ENCODE assay signal across 9 mouse cellular contexts in genomic region chr5:136281351-136281750, GRCm38 (mm10). TPM values are rescaled to one million over a fixed set of nuclear protein-coding genes. Genes with fewer than 3 reads are reported as not detected.
A peak's percentile ranks its signal among the peaks of the same experiment; 100 is the strongest.
DNase-seq lines count a peak whose midpoint lies in the region; ATAC-seq and TF ChIP-seq lines count a peak whose summit lies in the region.
"Had no signal": no experiment of that assay in that cellular context is flagged by ENCODE, and none has a peak within 500 bp of the region (broad histone marks: within the 10 kb centered on the region; RNA-seq: fewer than 3 reads in every experiment).

No protein-coding gene starts in this region.

- no peaks in the 10 kb centered on the region for H3K9me3 ChIP-seq in CH12.LX (replicated peaks; ENCODE audit: low read length)
- H3K9me3 ChIP-seq: embryonic facial prominence, embryonic 13.5 days had no signal

- H3K36me3 ChIP-seq in kidney, adult 2 months (ENCODE audit: control insufficient read depth, insufficient read depth, low read length), result peaks cover 4% of the 10 kb centered on the region; the same call in 1 of the 2 replicates
- H3K36me3 ChIP-seq in CH12.LX (replicated peaks in 1 of 2; ENCODE audit: control insufficient read depth in 1 of 2, insufficient read depth in 1 of 2, low read length in 1 of 2), result peaks cover 46 to 98% of the 10 kb centered on the region in 2 experiments

- TF ChIP-seq EP300 in CH12.LX (IDR thresholded peaks at IDR 0.05; ENCODE audit: low read length), result no peak

- dilution Hi-C loops in CH12.LX (cut with MboI; ENCODE audit: extremely low pct_ligation_motif_present, extremely low pct_unique_long_range_greater_than_20kb, low sequenced_read_pairs), result no loop called here

- WGBS in kidney, adult 2 months, result 65% methylated on average over 6 of the region's 6 CpGs

- H3K79me2 ChIP-seq in CH12.LX (replicated peaks; ENCODE audit: control insufficient read depth, extremely low read depth, insufficient read depth, poor library complexity, severe bottlenecking), result no peaks in the 10 kb centered on the region

- DNase-seq in kidney, adult 2 months, result peak; percentile 17
- DNase-seq in kidney, adult 11 months, result no peak
- peak; percentile 51 for DNase-seq in 3T3-L1 (ENCODE audit: low read depth, low spot score)
- DNase-seq in CH12.LX (ENCODE audit: extremely low read depth), result peak; percentile 16
- DNase-seq in embryo, embryonic 11 days, result peak; percentile 50

- no peak overlapping the region for H3K4me3 ChIP-seq in kidney, adult 2 months (ENCODE audit: insufficient read depth, low read depth, low read length)
- H3K4me3 ChIP-seq in CH12.LX (replicated peaks in 1 of 3; ENCODE audit: low read depth in 2 of 3, low read length in 2 of 3, poor library complexity in 1 of 3), result no peak overlapping the region
- H3K4me3 ChIP-seq: embryonic facial prominence, embryonic 13.5 days; myocyte had no signal

- no peak overlapping the region for H3K27ac ChIP-seq in kidney, adult 2 months (ENCODE audit: insufficient read depth, low read depth, low read length)
- no peak overlapping the region for H3K27ac ChIP-seq in CH12.LX (ENCODE audit: insufficient read depth, low read depth)
- H3K27ac ChIP-seq: embryonic facial prominence, embryonic 13.5 days had no signal

- no peak for ATAC-seq in monocyte, adult 5-6 weeks (replicated peaks; ENCODE audit: insufficient number of reproducible peaks, low FRiP score, low TSS enrichment, poor library complexity, severe bottlenecking)
- no peak for ATAC-seq in megakaryocyte, adult 5-6 weeks (ENCODE audit: poor library complexity, severe bottlenecking)

- H3K4me2 ChIP-seq in CH12.LX (ENCODE audit: insufficient read depth, low read depth, poor library complexity, severe bottlenecking), result no peak overlapping the region
- H3K4me2 ChIP-seq: embryonic facial prominence, embryonic 13.5 days had no signal

- peak; percentile 73 for TF ChIP-seq RAD21 in CH12.LX (IDR thresholded peaks at IDR 0.05; ENCODE audit: low read depth, low read length)

- in situ Hi-C loops in CH12.LX (cut with MboI; ENCODE audit: low pct_ligation_motif_present, low pct_unique_long_range_greater_than_20kb, low sequenced_read_pairs), result no loop called here

- TF ChIP-seq CTCF in kidney, adult 2 months (conservative IDR thresholded peaks at IDR 0.05; ENCODE audit: insufficient read depth, insufficient read length, low read depth, low read length), result peak; percentile 45
- peak; percentile 33 to 68 for TF ChIP-seq CTCF in CH12.LX (conservative IDR thresholded peaks at IDR 0.05 in 1 of 2, IDR thresholded peaks at IDR 0.05 in 1 of 2; ENCODE audit: low read depth in 2 of 2, low read length in 2 of 2)

- no peaks in the 10 kb centered on the region for H3K4me1 ChIP-seq in kidney, adult 2 months (ENCODE audit: control insufficient read depth, insufficient read depth, low read length)
- H3K4me1 ChIP-seq in CH12.LX (ENCODE audit: control insufficient read depth in 1 of 2, insufficient read depth in 2 of 2), result no peaks in the 10 kb centered on the region
- H3K4me1 ChIP-seq: embryonic facial prominence, embryonic 13.5 days had no signal

- no peak overlapping the region for H3K9ac ChIP-seq in CH12.LX (ENCODE audit: insufficient read depth, low read depth)
- H3K9ac ChIP-seq: embryonic facial prominence, embryonic 13.5 days had no signal

- TF ChIP-seq POLR2A in kidney, adult 2 months (IDR thresholded peaks at IDR 0.05; ENCODE audit: low read depth, low read length), result no peak
- TF ChIP-seq POLR2A in CH12.LX (IDR thresholded peaks at IDR 0.05; ENCODE audit: low read depth, low read length), result no peak

- H3K27me3 ChIP-seq in kidney, adult 2 months (replicated peaks; ENCODE audit: control insufficient read depth, insufficient read depth, low read length), result no peaks in the 10 kb centered on the region
- no peaks in the 10 kb centered on the region for H3K27me3 ChIP-seq in CH12.LX (replicated peaks)
- H3K27me3 ChIP-seq: embryonic facial prominence, embryonic 13.5 days had no signal

TF ChIP-seq in CH12.LX, 34 proteins besides CTCF, POLR2A, EP300 and RAD21:
- TF ChIP-seq ZC3H11A (IDR thresholded peaks at IDR 0.05; ENCODE audit: low read depth, low read length) (peak; percentile 11; the same call in 1 of the 2 replicates), USF2 (conservative IDR thresholded peaks at IDR 0.05; ENCODE audit: low read depth, low read length) (no peak), MAFK (IDR thresholded peaks at IDR 0.05; ENCODE audit: insufficient replicate concordance, low read length) (no peak), MAX (IDR thresholded peaks at IDR 0.05; ENCODE audit: low read length) (no peak), POLR2AphosphoS2 (IDR thresholded peaks at IDR 0.05; ENCODE audit: low read depth, low read length) (no peak), SMC3 (IDR thresholded peaks at IDR 0.05; ENCODE audit: low read depth, low read length) (peak; percentile 69), MEF2A (IDR thresholded peaks at IDR 0.05; ENCODE audit: borderline replicate concordance, low read depth, low read length) (no peak), BHLHE40 (IDR thresholded peaks at IDR 0.05; ENCODE audit: low read depth, low read length) (no peak)

RNA-seq across cellular contexts. Expression of gene Sh2b2, which starts 35.0 kb away (rescaled TPM):
- 7.5 and 8.7 TPM in 2 replicates for polyA plus RNA-seq in kidney, adult 2 months (2012; rRNA removed)
- total RNA-seq in CH12.LX (2012; rRNA removed), result 16.2 and 17.9 TPM in 2 replicates
- 8.1 and 8.5 TPM in 2 replicates for total RNA-seq in CH12.LX (2014; rRNA removed)
- 26.4 and 27.8 TPM in 2 replicates for polyA plus RNA-seq in CH12.LX (2012; ENCODE audit: insufficient read length, low read depth)
- total RNA-seq in monocyte, adult 5-6 weeks (2017), result 9.8 to 17.4 TPM (median 10.7 TPM) in 3 replicates
- total RNA-seq in megakaryocyte, adult 5-6 weeks (2015), result 28.7 and 32.9 TPM in 2 replicates
- 13.3 and 15.1 TPM in 2 replicates for total RNA-seq in megakaryocyte, adult 5-6 weeks (2017)
